Mouse (Mus musculus) embryonic facial prominence, embryonic 14.5 days (tissue): Measurements from ENCODE around the gene Cfap70. TPM values are rescaled to one million over a fixed set of nuclear protein-coding genes. Genes with fewer than 3 reads are reported as not detected.

Experiments
- ATAC-seq: fragments of 200-750 bp; cut with Nextera tagmentation; 2 replicates; pipeline ENCODE4 v1.8.0; 2017; ENCODE audit warnings: low read depth, moderate number of reproducible peaks, moderate TSS enrichment
- DNase-seq: peaks from one replicate; pipeline ENCODE4 v3.0.0-alpha.2; 2015; ENCODE audit warnings: low spot score
- H3K27ac ChIP-seq: fragments of 300-500 bp; sonication (generic); replicated peaks from 2 replicates; pipeline ENCODE4 v1.5.1; 2014; ENCODE audit warnings: low read depth, mild to moderate bottlenecking, low read length, moderate library complexity
- H3K27me3 ChIP-seq: fragments of 300-500 bp; sonication (generic); replicated peaks from 2 replicates; pipeline ENCODE4 v1.6.1; 2014; ENCODE audit warnings: low read length; ENCODE audit not compliant: control insufficient read depth, insufficient read depth
- H3K36me3 ChIP-seq: fragments of 300-500 bp; sonication (generic); 2 replicates; pipeline ENCODE4 v1.6.1; 2014; ENCODE audit warnings: low read length, mixed read lengths; ENCODE audit not compliant: control insufficient read depth, insufficient read depth
- H3K4me1 ChIP-seq: fragments of 300-500 bp; sonication (generic); 2 replicates; pipeline ENCODE4 v1.6.1; 2014; ENCODE audit warnings: antibody characterized with exemption, low read length; ENCODE audit not compliant: control insufficient read depth, insufficient read depth
- H3K4me2 ChIP-seq: fragments of 300-500 bp; sonication (generic); 2 replicates; pipeline ENCODE4 v1.6.1; 2014; ENCODE audit warnings: low read depth, mild to moderate bottlenecking, low read length, moderate library complexity, mixed read lengths
- H3K4me3 ChIP-seq: fragments of 300-500 bp; sonication (generic); 2 replicates; pipeline ENCODE4 v1.5.1; 2014; ENCODE audit warnings: low read depth, mild to moderate bottlenecking, low read length
- H3K9ac ChIP-seq: fragments of 300-500 bp; sonication (generic); 2 replicates; pipeline ENCODE4 v1.6.1; 2014; ENCODE audit warnings: low read depth, mild to moderate bottlenecking, low read length, moderate library complexity, mixed read lengths
- H3K9me3 ChIP-seq: fragments of 300-500 bp; sonication (generic); 2 replicates; pipeline ENCODE4 v1.6.1; 2016; ENCODE audit warnings: low read length; ENCODE audit not compliant: control insufficient read depth
- WGBS: fragments of 180-500 bp; shearing (Covaris S2); extraction: QIAGEN DNeasy Blood & Tissue Kit; methylation state at CpG from one replicate; pipeline ENCODE4 v1.1.7; 2014; 5-methylcytosine and 5-hydroxymethylcytosine counted together
- polyA plus RNA-seq: library from polyadenylated mRNA; unstranded; fragments of >200 nt; fragmentation: Nextera tagmentation; extraction: Ambion mirVana; gene quantifications from 2 replicates; pipeline ENCODE4 v1.2.1, GENCODE M21; 2014

Cfap70 gene
- polyA plus RNA-seq, 1 experiment from 2014 or later: 3.2 TPM

GRCm38 (mm10) chr14:20378313-20379061, 73.5 kb downstream of the Cfap70 start:
- Histone ChIP-seq H3K4me3 (no peak overlapping the region), H3K4me1 (no peaks in the 10 kb centered on the region), H3K27me3 (no peaks in the 10 kb centered on the region), H3K4me2 (no peak overlapping the region), H3K36me3 (peaks cover 63% of the 10 kb centered on the region), H3K27ac (no peak overlapping the region), H3K9ac (no peak overlapping the region), H3K9me3 (no peaks in the 10 kb centered on the region)
- ATAC-seq (peak; percentile 81), DNase-seq (peak; percentile 44)
- 36% methylated on average over 13 of the region's 13 CpGs for WGBS

GRCm38 (mm10) chr14:20377112-20377521, 74.9 kb downstream of the Cfap70 start:
- Histone ChIP-seq H3K27ac (no peak overlapping the region), H3K36me3 (peaks cover 63% of the 10 kb centered on the region), H3K4me3 (no peak overlapping the region), H3K27me3 (no peaks in the 10 kb centered on the region), H3K9ac (no peak overlapping the region), H3K9me3 (no peaks in the 10 kb centered on the region), H3K4me1 (no peaks in the 10 kb centered on the region), H3K4me2 (no peak overlapping the region)
- DNase-seq (no peak), ATAC-seq (no peak)
- 72% methylated on average over 4 of the region's 4 CpGs for WGBS

- no peaks in the 10 kb centered on the region for H3K27me3 ChIP-seq
- no peak overlapping the region for H3K4me2 ChIP-seq
- H3K4me1 ChIP-seq: no peaks in the 10 kb centered on the region
- DNase-seq (no peak), ATAC-seq (no peak)
- no peak overlapping the region for H3K27ac ChIP-seq
- H3K36me3 ChIP-seq: peaks cover 84% of the 10 kb centered on the region
- H3K9ac ChIP-seq: no peak overlapping the region
- no peaks in the 10 kb centered on the region for H3K9me3 ChIP-seq
- no peak overlapping the region for H3K4me3 ChIP-seq
- 84% methylated on average over 1 of the region's 1 CpGs for WGBS
These were observed 80.2 kb downstream of the Cfap70 start for GRCm38 (mm10) chr14:20371854-20372253.

- H3K4me3 ChIP-seq: no peak overlapping the region
- H3K27me3 ChIP-seq: no peaks in the 10 kb centered on the region
- H3K27ac ChIP-seq: no peak overlapping the region
- H3K36me3 ChIP-seq: peaks cover 84% of the 10 kb centered on the region
- ATAC-seq (no peak), DNase-seq (no peak)
- H3K9me3 ChIP-seq: no peaks in the 10 kb centered on the region
- no peak overlapping the region for H3K9ac ChIP-seq
- H3K4me2 ChIP-seq: no peak overlapping the region
- H3K4me1 ChIP-seq: no peaks in the 10 kb centered on the region
- WGBS: 86% methylated on average over 7 of the region's 7 CpGs
These were observed 81.2 kb downstream of the Cfap70 start for GRCm38 (mm10) chr14:20370798-20371197.

GRCm38 (mm10) chr14:20368271-20368670, 83.8 kb downstream of the Cfap70 start:
- no peak overlapping the region for H3K4me3 ChIP-seq
- WGBS: 96% methylated on average over 3 of the region's 3 CpGs
- no peak overlapping the region for H3K4me2 ChIP-seq
- H3K4me1 ChIP-seq: no peaks in the 10 kb centered on the region
- DNase-seq (no peak), ATAC-seq (no peak)
- no peaks in the 10 kb centered on the region for H3K9me3 ChIP-seq
- no peak overlapping the region for H3K27ac ChIP-seq
- H3K27me3 ChIP-seq: no peaks in the 10 kb centered on the region
- peaks cover 83% of the 10 kb centered on the region for H3K36me3 ChIP-seq
- H3K9ac ChIP-seq: no peak overlapping the region

- no peaks in the 10 kb centered on the region for H3K27me3 ChIP-seq
- peaks cover 91% of the 10 kb centered on the region for H3K36me3 ChIP-seq
- H3K27ac ChIP-seq: no peak overlapping the region
- no peak overlapping the region for H3K4me2 ChIP-seq
- H3K9ac ChIP-seq: no peak overlapping the region
- WGBS: 99% methylated on average over 4 of the region's 4 CpGs
- no peak for DNase-seq
- H3K4me1 ChIP-seq: no peaks in the 10 kb centered on the region
- no peak for ATAC-seq
- H3K9me3 ChIP-seq: no peaks in the 10 kb centered on the region
- no peak overlapping the region for H3K4me3 ChIP-seq
These were observed 88.8 kb downstream of the Cfap70 start for GRCm38 (mm10) chr14:20363230-20363629.

- Histone ChIP-seq H3K27me3 (no peaks in the 10 kb centered on the region), H3K36me3 (peaks cover 46% of the 10 kb centered on the region), H3K4me3 (peak within 1 kb of the TSS; percentile 69), H3K9me3 (no peaks in the 10 kb centered on the region), H3K27ac (peak within 1 kb of the TSS; percentile 89), H3K4me1 (peaks cover 10% of the 10 kb centered on the region), H3K9ac (peak within 1 kb of the TSS; percentile 95), H3K4me2 (peak within 1 kb of the TSS; percentile 68)
- ATAC-seq: peak; percentile 98
- WGBS: under 1% methylated on average over 29 of the region's 42 CpGs
- peak; percentile 98 for DNase-seq
These were observed 104.0 kb downstream of the Cfap70 start, which contains the start of the genes Ecd and Fam149b for GRCm38 (mm10) chr14:20347991-20348541. Gene Ecd, minus strand, starts transcription at chr14:20348121. Gene Fam149b, plus strand, starts transcription at chr14:20348162.

GRCm38 (mm10) chr14:20347441-20347990, 104.5 kb downstream of the Cfap70 start:
- no peaks in the 10 kb centered on the region for H3K27me3 ChIP-seq
- peak overlapping the region; percentile 69 for H3K4me3 ChIP-seq
- peak overlapping the region; percentile 95 for H3K9ac ChIP-seq
- H3K4me2 ChIP-seq: peak overlapping the region; percentile 68
- H3K36me3 ChIP-seq: peaks cover 46% of the 10 kb centered on the region
- WGBS: 4% methylated on average over 14 of the region's 15 CpGs
- peak overlapping the region; percentile 76 for H3K27ac ChIP-seq
- H3K9me3 ChIP-seq: no peaks in the 10 kb centered on the region
- DNase-seq: peak; percentile 2
- ATAC-seq: peak; percentile 19; the same call in 1 of the 2 replicates
- peaks cover 10% of the 10 kb centered on the region for H3K4me1 ChIP-seq
